In the genomic region with DNA sequence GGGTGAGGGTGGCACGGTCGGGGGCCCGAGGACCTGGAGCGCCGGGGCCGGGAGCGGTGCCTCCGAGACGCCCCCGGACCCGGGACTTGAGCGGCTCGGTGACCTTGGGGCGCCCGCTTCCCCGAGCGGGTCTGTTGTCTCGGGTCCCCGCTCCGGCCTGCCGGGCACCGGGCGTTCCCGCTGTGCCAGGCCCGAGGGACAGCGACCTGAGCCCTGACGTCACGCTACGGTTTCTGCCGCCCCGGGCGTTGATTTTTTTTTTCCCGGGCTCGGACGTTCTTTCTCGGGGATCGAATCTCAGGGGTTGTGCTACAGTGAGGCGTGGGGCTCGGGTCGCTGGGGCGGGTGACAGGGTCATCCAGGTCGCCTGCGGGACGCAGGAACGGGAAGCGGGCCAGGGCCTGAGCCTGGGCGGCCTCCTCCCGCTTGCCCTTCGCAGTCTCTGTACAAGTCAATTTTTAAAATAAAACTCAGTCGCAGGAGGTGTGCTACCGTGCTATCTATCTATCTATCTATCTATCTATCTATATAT, we compare ENCODE assay signal across 8 mouse cellular contexts. TPM values are rescaled to one million over a fixed set of nuclear protein-coding genes. Genes with fewer than 3 reads are reported as not detected.
A peak's percentile ranks its signal among the peaks of the same experiment; 100 is the strongest.
DNase-seq lines count a peak whose midpoint lies in the region; ATAC-seq and TF ChIP-seq lines count a peak whose summit lies in the region.

Gene Emc8, minus strand, starts transcription at position 200 of the 532 bp plus-strand sequence.

- no peak for TF ChIP-seq CTCF in heart, adult 2 months (IDR thresholded peaks at IDR 0.05)
- TF ChIP-seq CTCF in G1E (IDR thresholded peaks at IDR 0.05; ENCODE audit: low read depth, low read length): no peak

- ATAC-seq in G1E (ENCODE audit: extremely low read depth, insufficient number of reproducible peaks, low FRiP score, poor library complexity, severe bottlenecking): no peak
- ATAC-seq in erythroid progenitor cell, adult 5-6 weeks (replicated peaks; ENCODE audit: low FRiP score, poor library complexity, severe bottlenecking): peak; percentile 50
- ATAC-seq in monocyte, adult 5-6 weeks (replicated peaks; ENCODE audit: insufficient number of reproducible peaks, low FRiP score, low TSS enrichment, poor library complexity, severe bottlenecking): no peak

- H3K27ac ChIP-seq in heart, adult 2 months: peak within 1 kb of the TSS; percentile 97
- H3K27ac ChIP-seq in limb, embryonic 10.5 days: peak within 1 kb of the TSS; percentile 96

- peaks cover 2% of the 10 kb centered on the region for H3K79me2 ChIP-seq in heart, adult 2 months (replicated peaks; ENCODE audit: control insufficient read depth, insufficient read depth, low read length)

- no peaks in the 10 kb centered on the region for H3K9me3 ChIP-seq in G1E (replicated peaks)
- H3K9me3 ChIP-seq in limb, embryonic 10.5 days (replicated peaks): no peaks in the 10 kb centered on the region

- peaks cover 3% of the 10 kb centered on the region; the same call in 1 of the 2 replicates for H3K36me3 ChIP-seq in heart, adult 2 months (ENCODE audit: control insufficient read depth, insufficient read depth, low read length)
- peaks cover 73% of the 10 kb centered on the region for H3K36me3 ChIP-seq in G1E (replicated peaks)
- peaks cover 58% of the 10 kb centered on the region for H3K36me3 ChIP-seq in limb, embryonic 10.5 days

- TF ChIP-seq POLR2A in heart, adult 2 months (IDR thresholded peaks at IDR 0.05; ENCODE audit: insufficient read depth, low read depth, low read length): no peak

- TF ChIP-seq EP300 in heart, adult 2 months (IDR thresholded peaks at IDR 0.05; ENCODE audit: insufficient read depth, low read depth, low read length): no peak

- peaks cover 10% of the 10 kb centered on the region for H3K4me1 ChIP-seq in heart, adult 2 months (ENCODE audit: control insufficient read depth, insufficient read depth, low read length)
- H3K4me1 ChIP-seq in G1E (ENCODE audit: insufficient read depth, low read depth, low read length): peaks cover 74% of the 10 kb centered on the region
- peaks cover 33% of the 10 kb centered on the region for H3K4me1 ChIP-seq in limb, embryonic 10.5 days

- peak within 1 kb of the TSS; percentile 83 for H3K4me3 ChIP-seq in heart, adult 2 months
- H3K4me3 ChIP-seq in G1E (ENCODE audit: low read depth, low read length): peak within 1 kb of the TSS; percentile 100
- H3K4me3 ChIP-seq in limb, embryonic 10.5 days: peak within 1 kb of the TSS; percentile 99

- H3K9ac ChIP-seq in heart, adult 2 months (ENCODE audit: low read depth, low read length): peak within 1 kb of the TSS; percentile 97

- under 1% methylated on average over 50 of the region's 51 CpGs for WGBS in heart, adult 2 months
- WGBS in limb, embryonic 10.5 days: under 1% methylated on average over 51 of the region's 51 CpGs

- DNase-seq in heart, adult 2 months: no peak
- DNase-seq in heart, adult 9 months (ENCODE audit: low spot score in 2 of 2): no peak
- DNase-seq in G1E (ENCODE audit: low spot score): no peak
- no peak for DNase-seq in heart, postnatal 25 days (ENCODE audit: low spot score)
- DNase-seq in limb, embryonic 10.5 days (ENCODE audit: low spot score): no peak
- DNase-seq in thymus, postnatal 36 days: no peak

- no peaks in the 10 kb centered on the region for H3K27me3 ChIP-seq in heart, adult 2 months (ENCODE audit: control insufficient read depth, insufficient read depth, low read length)
- no peaks in the 10 kb centered on the region for H3K27me3 ChIP-seq in G1E (ENCODE audit: insufficient read depth, low read length)
- H3K27me3 ChIP-seq in limb, embryonic 10.5 days (ENCODE audit: low read depth, poor library complexity, severe bottlenecking): no peaks in the 10 kb centered on the region

- intact Hi-C loops in heart, adult 2 months (cut with DNase I): no loop called here
- intact Hi-C loops in heart, postnatal 25 days (cut with DNase I): no loop called here

RNA-seq across cellular contexts. Expression of gene Emc8, which starts in this region (rescaled TPM):
- total RNA-seq in heart, adult 2 months (2021): 10 to 100 TPM; 42.2 to 46.3 TPM
- polyA plus RNA-seq in heart, adult 2 months (2012; rRNA removed): 34.1 and 36.9 TPM in 2 replicates
- total RNA-seq in G1E (2014; fragmentation: Nextera tagmentation) (12.3 and 18.7 TPM in 2 replicates), G1E (2017) (40.9 and 41.6 TPM in 2 replicates)
- polyA plus RNA-seq in G1E (2012): 89.7 and 117 TPM in 2 replicates
- 34.4 and 49.0 TPM in 2 replicates for total RNA-seq in erythroid progenitor cell, adult 5-6 weeks (2015; ENCODE audit: low replicate concordance)
- total RNA-seq in erythroid progenitor cell, adult 5-6 weeks (2017; ENCODE audit: low replicate concordance): 11.4 and 48.0 TPM in 2 replicates
- total RNA-seq in heart, postnatal 25 days (2021): 10 to 100 TPM; 45.6 to 46.9 TPM
- 372 and 439 TPM in 2 replicates for polyA plus RNA-seq in limb, embryonic 10.5 days (2016; fragmentation: Nextera tagmentation; extraction: Ambion mirVana)
- 12.1 to 40.3 TPM (median 26.7 TPM) in 3 replicates for total RNA-seq in monocyte, adult 5-6 weeks (2017)
